Comparison of ENCODE assay signal across 22 mouse cellular contexts in the genomic region with DNA sequence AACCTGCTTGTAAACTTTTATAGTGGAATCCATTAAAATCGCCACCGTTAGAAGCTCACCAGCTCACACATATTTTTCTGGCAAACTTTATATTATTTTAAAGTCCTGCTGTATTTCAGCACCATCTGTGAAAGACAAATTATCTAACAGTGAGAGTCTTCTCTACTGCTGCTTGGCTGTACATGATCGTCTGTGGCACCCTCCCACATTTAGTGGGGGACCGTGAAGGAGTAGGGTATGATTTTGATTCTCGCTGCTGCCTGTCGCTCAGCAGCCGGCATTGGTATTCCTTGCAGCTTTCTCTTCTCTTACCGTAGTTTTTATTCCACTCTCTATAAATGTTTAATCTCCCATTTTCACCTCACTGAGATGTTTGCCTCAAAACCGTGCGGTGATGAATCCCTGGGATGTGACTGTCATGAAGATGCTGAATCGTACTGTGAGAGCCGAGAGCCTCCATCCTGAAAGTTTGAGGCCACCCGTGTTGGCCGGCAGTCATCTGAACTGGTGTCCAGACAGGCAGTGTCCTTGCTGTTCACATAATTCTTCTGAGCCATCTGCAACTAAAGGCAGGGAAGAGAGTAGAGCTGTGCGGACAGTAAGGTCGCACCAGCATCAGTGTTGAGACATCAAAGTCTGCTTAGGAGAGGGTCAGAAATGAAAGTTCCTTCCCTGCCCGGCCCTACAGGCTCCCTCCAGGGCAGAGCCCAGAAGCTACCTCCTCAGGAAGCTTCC. TPM values are rescaled to one million over a fixed set of nuclear protein-coding genes. Genes with fewer than 3 reads are reported as not detected.
DNase-seq lines count a peak whose midpoint lies in the region; ATAC-seq lines count a peak whose summit lies in the region.
"Had no signal": no experiment of that assay in that cellular context is flagged by ENCODE, and none has a peak within 500 bp of the region (broad histone marks: within the 10 kb centered on the region; RNA-seq: fewer than 3 reads in every experiment).

No protein-coding gene starts in this region.

- H3K4me1 ChIP-seq in midbrain, embryonic 15.5 days: peaks cover 10% of the 10 kb centered on the region
- H3K4me1 ChIP-seq in midbrain, embryonic 11.5 days (ENCODE audit: control insufficient read depth, insufficient read depth, low read length): peaks cover 6% of the 10 kb centered on the region

- H3K36me3 ChIP-seq in midbrain, embryonic 15.5 days (replicated peaks): no peaks in the 10 kb centered on the region
- H3K36me3 ChIP-seq in midbrain, embryonic 11.5 days (ENCODE audit: control insufficient read depth, insufficient read depth, low read length): no peaks in the 10 kb centered on the region
- H3K36me3 ChIP-seq: embryonic facial prominence, embryonic 13.5 days; forebrain, embryonic 12.5 days; hindbrain, embryonic 12.5 days had no signal

- H3K9ac ChIP-seq in midbrain, embryonic 15.5 days: no peak overlapping the region
- no peak overlapping the region for H3K9ac ChIP-seq in midbrain, embryonic 11.5 days (ENCODE audit: low read length)
- H3K9ac ChIP-seq: embryonic facial prominence, embryonic 13.5 days; forebrain, embryonic 12.5 days; hindbrain, embryonic 12.5 days had no signal

- 0 out of 2 replicates have a peak, but pooled peaks have one; percentile 30 for ATAC-seq in midbrain, embryonic 15.5 days (replicated peaks)
- no peak for ATAC-seq in midbrain, embryonic 11.5 days (ENCODE audit: low FRiP score)
- no peak for ATAC-seq in activated CD4-positive, CD25-positive, alpha-beta regulatory T cell, adult 4 months
- ATAC-seq: intestine, postnatal 0 days; lung, postnatal 0 days had no signal

- no peaks in the 10 kb centered on the region for H3K9me3 ChIP-seq in midbrain, embryonic 15.5 days
- H3K9me3 ChIP-seq in midbrain, embryonic 11.5 days (ENCODE audit: control insufficient read depth, low read length): no peaks in the 10 kb centered on the region
- H3K9me3 ChIP-seq: embryonic facial prominence, embryonic 13.5 days; forebrain, embryonic 12.5 days; hindbrain, embryonic 12.5 days had no signal

- H3K27ac ChIP-seq in midbrain, embryonic 15.5 days: peak overlapping the region; percentile 23; the same call in 1 of the 2 replicates
- no peak overlapping the region for H3K27ac ChIP-seq in midbrain, embryonic 11.5 days (ENCODE audit: low read depth, low read length)
- H3K27ac ChIP-seq: embryonic facial prominence, embryonic 13.5 days; forebrain, embryonic 12.5 days; hindbrain, embryonic 12.5 days; macrophage had no signal

- DNase-seq in heart, adult 11 months: peak; percentile 52
- no peak for DNase-seq in heart, adult 18-20 months
- DNase-seq in midbrain, embryonic 11.5 days (ENCODE audit: low spot score, missing footprints): no peak
- peak; percentile 71 to 72 for DNase-seq in adrenal gland, postnatal 36 days
- DNase-seq in urinary bladder, postnatal 25 days (ENCODE audit: low spot score): no peak
- DNase-seq: cerebellum, adult 18-20 months; cerebellum, postnatal 25 days; gastrocnemius, postnatal 14 days; kidney, postnatal 25 days; liver; thymus, adult 2 months; thymus, postnatal 4 days had no signal

- no peak overlapping the region for H3K4me3 ChIP-seq in midbrain, embryonic 15.5 days
- no peak overlapping the region for H3K4me3 ChIP-seq in midbrain, embryonic 11.5 days (ENCODE audit: low read depth, low read length)
- H3K4me3 ChIP-seq: embryonic facial prominence, embryonic 13.5 days; erythroblast, embryonic 14.5 days; forebrain, embryonic 12.5 days; hindbrain, embryonic 12.5 days; myocyte had no signal

- H3K27me3 ChIP-seq in midbrain, embryonic 15.5 days (replicated peaks): no peaks in the 10 kb centered on the region
- no peaks in the 10 kb centered on the region for H3K27me3 ChIP-seq in midbrain, embryonic 11.5 days (ENCODE audit: control insufficient read depth, insufficient read depth, low read length)
- H3K27me3 ChIP-seq: embryonic facial prominence, embryonic 13.5 days; forebrain, embryonic 12.5 days; hindbrain, embryonic 12.5 days had no signal

- 78% methylated on average over 17 of the region's 17 CpGs for WGBS in midbrain, embryonic 15.5 days
- 93% methylated on average over 17 of the region's 17 CpGs for WGBS in midbrain, embryonic 11.5 days

- no peak overlapping the region for H3K4me2 ChIP-seq in midbrain, embryonic 15.5 days
- no peak overlapping the region for H3K4me2 ChIP-seq in midbrain, embryonic 11.5 days
- H3K4me2 ChIP-seq: embryonic facial prominence, embryonic 13.5 days; forebrain, embryonic 12.5 days; hindbrain, embryonic 12.5 days had no signal

RNA-seq across cellular contexts. Expression of a gene that starts 38.4 kb away (rescaled TPM):
- total RNA-seq in heart, adult 18-20 months (2021): 1 to 10 TPM; 4.4 to 4.9 TPM
- 7.7 and 8.8 TPM in 2 replicates for polyA plus RNA-seq in midbrain, embryonic 15.5 days (2015; fragmentation: Nextera tagmentation; extraction: Ambion mirVana)
- 10.1 and 12.2 TPM in 2 replicates for polyA plus RNA-seq in midbrain, embryonic 11.5 days (2014; fragmentation: Nextera tagmentation; extraction: Ambion mirVana)
- total RNA-seq in adrenal gland, postnatal 36 days (2021): 10 to 100 TPM; 19.0 to 23.5 TPM
- polyA plus RNA-seq in activated CD4-positive, CD25-positive, alpha-beta regulatory T cell, adult 4 months (2017; shearing (Covaris generic)): 10 to 100 TPM in 1 of 2 experiments, 1 to 10 TPM in 1; 7.2 to 11.8 TPM

Comparison
In these comparisons a context has a peak if more than half of its experiments do, and no peak if none do; other contexts are left out.
1. DNase-seq: peak in heart, adult 11 months (single experiment) and adrenal gland, postnatal 36 days (2 of 2); none in heart, adult 18-20 months (0 of 2), midbrain, embryonic 11.5 days (single experiment) and urinary bladder, postnatal 25 days (single experiment).